Mouse (Mus musculus): ENCODE data around the gene Plin1.

DNA sequence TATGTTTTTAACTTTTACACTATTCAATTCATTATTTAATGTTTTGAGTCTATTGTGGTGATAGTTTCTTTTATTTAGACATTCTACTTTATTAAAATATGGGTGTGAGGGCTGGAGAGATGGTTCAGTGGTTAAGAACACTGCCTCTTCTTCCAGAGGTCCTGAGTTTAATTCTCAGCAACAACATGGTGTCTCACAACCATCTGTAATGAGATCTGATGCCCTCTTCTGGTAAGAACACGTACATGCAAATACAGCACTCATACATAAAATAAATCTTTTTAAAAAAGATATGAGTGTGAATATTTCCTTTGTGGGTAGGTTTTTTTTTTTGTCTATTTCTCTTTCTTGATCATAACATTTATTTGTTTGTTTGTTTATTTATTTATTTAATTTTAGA lies 33.3 kb upstream of the Plin1 start:
- TF ChIP-seq POLR2A (IDR thresholded peaks at IDR 0.05; ENCODE audit: borderline replicate concordance, extremely low read depth, low read depth, low read length), result no peak
- no peak for TF ChIP-seq CTCF (IDR thresholded peaks at IDR 0.05; ENCODE audit: insufficient read depth, low read length)
